Mouse (Mus musculus) thymus, adult 18-20 months (tissue): ENCODE results near the gene Cox7a2.

Experiments used
- DNase-seq, 2 experiments: peaks; one replicate each; pipeline ENCODE4 v3.0.0; 2022; ENCODE audit warnings: mixed read lengths in 2 of 2

The Cox7a2 gene

GRCm38 (mm10) chr9:79759385-79760005, at the start of gene Cox7a2:
TSS of gene Cox7a2 (minus strand) at chr9:79759878.
- peak; percentile 89 to 94 for DNase-seq

- DNase-seq, result no peak
These were observed 49.7 kb upstream of the Cox7a2 start for GRCm38 (mm10) chr9:79809411-79809810.

DNA sequence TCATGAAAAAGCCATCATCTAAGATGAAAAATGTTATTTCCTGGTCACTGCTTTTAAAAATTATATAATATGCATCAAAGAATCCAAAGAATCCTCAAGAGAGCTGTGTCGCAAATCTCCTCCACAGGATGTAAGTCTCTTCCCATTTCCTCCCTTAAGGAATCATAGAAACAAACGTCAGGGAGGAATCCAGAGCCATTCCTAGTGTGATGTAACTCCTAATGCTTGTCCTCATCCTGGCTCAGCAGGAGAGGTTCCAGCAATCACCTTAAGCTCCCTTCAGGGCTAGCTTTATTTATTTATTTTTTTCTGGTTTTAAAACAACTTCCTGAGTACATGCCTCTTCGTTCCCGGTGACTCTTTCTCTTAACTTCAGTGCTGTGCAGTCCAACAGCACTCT, 47.5 kb upstream of the Cox7a2 start:
- no peak for DNase-seq

DNA sequence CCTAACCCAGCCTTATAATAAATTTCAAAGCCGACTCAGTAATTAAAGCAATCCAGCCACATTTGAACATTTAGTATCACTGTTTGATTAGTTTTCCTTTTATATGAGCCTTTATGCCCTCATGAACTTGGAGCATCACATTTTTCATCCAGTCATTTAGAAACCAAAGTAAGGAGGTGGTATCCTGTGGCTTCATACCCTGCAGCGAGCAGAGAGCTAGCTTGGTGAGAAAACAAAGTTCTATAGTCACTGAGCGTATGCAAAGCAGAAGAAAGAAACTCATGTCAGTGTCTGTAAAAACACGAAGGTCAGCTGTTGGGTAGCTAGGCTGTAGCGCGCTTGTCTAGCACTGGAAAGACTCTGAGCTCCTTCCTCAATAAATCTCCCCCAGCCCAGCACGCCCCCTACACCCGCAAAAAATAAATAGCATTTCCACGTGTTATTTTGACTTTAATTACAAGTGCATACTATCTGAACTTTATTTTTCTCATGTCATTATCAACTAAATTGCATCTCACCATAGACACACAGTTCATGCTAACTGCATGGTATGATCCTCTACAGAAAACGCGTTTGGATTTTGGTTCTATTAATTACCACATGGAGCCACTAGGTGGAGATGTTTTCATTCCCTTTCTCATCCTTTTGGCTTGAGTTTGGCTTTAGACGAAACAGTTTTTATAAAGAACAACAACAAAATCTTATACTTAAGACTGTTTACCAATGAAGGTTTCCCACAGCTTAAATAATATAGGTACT, 46.8 kb upstream of the Cox7a2 start:
- DNase-seq, result no peak

DNA sequence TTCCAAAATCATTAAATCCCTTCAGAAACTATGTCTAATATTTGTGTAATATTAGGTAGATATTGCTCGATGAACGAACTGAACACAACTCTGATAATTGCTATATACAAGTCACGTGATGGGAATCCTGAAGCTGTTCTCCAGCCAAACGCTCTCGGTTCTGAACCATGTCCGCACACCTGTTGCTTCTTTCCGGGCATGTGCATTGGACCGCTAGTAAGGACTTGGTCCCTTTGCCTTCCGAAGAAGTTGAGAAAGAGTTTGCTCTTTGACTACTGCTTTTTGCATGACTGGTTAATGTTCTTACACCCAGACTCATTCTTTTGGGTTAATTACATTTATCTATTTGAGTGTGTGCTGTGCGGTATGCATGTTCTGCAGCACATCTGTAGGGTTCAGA, 45.7 kb upstream of the Cox7a2 start:
- DNase-seq, result no peak

DNA sequence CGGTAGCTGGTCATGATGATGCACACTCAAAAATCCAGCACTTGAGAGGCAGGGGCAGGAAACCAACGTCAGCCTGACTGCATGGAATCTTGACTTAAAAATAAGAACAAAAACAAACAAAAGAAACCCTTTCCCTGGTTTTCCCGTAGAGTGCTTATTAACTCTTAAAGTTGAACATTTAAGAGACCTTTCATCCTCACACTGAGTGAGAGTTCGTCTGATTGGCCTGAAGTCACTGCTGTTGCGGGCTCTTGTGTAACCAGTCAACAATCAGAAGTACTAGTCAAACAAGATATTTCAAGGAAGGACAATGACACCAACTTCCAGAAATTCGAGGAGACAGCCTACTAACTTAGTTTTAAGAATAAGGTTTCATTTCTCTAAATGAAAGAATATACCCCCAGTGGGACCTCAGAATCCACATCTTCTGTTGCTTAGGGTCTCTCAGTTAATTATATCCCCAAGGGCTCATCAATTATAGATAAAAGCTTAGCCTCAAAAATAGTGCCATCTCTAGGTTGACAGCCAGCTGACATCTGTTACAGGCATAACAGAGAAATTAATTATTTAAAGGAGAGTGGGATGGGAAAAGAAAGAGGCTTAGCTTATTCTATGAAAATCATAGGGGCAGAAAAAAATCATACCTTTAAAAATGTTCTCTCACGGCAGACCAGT, 36.9 kb upstream of the Cox7a2 start:
- no peak for DNase-seq

DNA sequence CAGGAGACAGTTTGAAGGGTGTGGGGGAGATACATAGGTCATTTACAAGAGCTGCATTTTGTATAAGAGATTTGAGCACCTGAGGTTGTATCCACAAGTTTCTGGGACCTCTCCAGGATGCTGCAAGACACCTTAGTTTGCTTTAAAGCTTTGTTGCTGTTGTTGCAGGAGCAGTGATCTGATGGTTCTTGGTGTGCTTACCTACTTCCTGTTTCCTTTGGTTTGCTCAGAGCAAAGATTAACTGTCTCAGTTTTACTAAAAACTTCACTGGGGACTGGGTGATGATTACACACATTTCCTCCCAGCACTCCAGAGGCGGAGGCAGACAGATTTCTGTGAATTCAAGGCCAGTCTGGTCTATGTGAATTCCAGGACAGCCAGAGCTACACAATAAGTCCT, 35.4 kb upstream of the Cox7a2 start:
- DNase-seq, result no peak

DNA sequence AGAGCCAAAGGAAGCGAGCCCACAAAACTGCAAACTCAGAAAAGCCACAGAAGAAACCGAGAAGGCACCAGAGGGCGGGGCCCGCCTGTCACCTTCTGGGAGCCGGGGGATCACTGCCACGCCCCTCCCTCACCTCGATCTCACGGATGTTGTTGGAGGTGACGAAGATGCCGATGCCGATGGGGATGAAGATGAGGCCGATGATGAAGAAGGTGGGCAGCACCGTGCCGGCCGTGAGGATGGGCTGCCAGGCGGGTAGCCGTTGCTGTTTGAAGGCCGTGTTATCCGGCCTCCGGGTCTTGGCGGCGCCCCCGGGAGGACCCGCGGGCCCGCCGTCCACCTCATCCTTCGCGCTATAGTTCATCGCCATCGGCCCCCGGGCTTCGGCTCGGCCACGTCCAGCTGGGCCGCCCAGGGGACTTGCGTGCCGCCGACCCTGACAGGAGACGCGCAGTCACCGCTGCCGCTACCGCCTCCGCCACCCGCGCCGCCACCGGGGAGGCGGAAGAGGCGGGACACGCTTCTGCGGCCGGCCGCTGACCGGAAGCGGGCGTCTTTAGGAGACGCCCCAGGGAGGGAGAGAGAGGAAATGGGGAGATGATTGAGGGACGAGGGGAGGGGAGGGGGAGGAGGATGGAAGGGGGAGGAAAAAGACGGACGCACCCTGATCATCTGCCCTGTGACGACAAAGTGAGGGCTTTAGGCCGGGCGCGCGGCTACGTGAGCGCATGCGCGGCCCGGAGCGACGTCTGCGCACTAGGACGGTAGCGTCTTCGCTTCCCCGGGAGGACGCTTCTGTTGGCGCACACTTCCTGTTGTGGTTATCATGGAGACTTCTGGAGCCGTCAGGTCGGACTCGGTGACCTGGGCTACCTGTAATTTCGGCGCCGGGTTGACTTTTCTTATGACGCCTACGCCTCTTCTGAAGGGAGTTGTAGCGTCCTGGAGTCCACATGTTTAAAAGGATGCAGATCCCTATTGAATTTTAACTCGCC, 33.5 kb upstream of the Cox7a2 start, which contains the start of gene Tmem30a:
Tmem30a (minus strand) TSS at position 667 of the 995 bp plus-strand sequence.
- DNase-seq, result peak; percentile 83 to 84

GRCm38 (mm10) chr9:79785794-79786085, 26.1 kb upstream of the Cox7a2 start:
- DNase-seq, result no peak

DNA sequence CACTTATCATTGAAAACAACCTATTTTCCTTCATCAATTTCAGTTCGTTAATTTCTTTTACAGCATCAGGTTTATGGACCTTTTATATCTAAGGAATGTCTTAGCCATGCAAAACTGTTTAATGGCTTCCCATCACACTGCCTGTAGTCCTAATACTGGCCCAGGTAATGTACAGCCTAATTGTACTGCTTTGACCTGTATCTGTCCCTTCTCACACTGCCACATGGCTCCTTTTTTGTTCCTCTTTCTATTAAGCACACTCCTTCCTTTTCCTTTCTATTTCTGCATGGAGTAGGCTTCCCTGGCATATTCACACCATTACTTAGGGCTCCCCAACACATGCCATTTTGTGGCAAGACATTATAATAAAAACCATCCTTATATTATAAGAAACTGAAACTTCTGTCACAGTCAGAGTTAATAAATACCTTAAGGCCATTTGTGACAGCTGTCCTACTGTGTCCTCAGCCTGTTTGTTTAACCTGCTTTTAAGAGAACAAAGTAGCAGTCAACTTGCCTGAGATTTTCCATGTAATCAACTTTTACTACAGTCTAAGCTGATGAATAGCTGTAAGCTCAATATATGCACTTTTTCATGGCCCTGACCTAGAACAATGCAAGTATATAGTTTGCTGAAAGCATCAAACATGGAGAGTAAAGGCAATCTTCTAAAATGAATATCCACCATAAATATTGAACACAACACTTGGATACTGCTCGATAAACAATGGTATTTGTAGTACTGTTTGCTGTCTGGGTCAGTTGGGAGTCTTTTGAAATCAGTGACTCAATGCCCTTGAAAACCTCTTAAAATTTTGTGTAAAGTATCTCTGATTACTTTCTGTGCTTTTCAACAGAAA, 25.5 kb upstream of the Cox7a2 start:
- DNase-seq, result no peak

- DNase-seq, result no peak
These were observed 24.8 kb upstream of the Cox7a2 start for GRCm38 (mm10) chr9:79784439-79784838.

- DNase-seq, result no peak
These were observed 19.7 kb upstream of the Cox7a2 start for GRCm38 (mm10) chr9:79779354-79779753.

DNA sequence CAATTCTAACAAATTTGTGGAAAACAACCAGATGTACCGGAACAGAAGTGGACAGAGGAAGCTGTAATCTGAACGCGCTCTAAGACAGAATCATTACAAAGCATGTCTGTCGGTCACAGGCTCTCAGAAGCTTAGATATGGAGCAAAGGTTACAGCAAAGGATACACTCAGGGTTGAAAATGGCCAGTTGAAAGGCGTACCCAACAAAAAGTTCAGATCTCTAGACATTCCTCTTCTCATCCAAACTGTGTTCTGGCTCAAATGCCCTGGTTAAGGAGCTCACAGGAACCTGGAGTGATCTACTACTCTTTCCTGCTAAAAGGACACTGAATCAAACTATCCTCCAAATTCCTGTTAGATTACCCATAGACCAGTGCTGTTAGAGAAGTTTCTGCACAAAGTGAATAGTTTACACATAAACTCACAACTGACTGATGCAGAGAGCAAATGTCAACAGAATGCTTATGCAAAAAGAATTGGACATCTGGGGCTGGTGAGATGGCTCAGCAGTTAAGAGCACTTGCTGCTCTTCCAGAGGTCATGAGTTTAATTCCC, 7.4 kb upstream of the Cox7a2 start:
- no peak for DNase-seq

- no peak for DNase-seq
These were observed 5.7 kb upstream of the Cox7a2 start for GRCm38 (mm10) chr9:79765329-79765728.

- DNase-seq, result no peak
These were observed 2.8 kb upstream of the Cox7a2 start for GRCm38 (mm10) chr9:79762519-79762918.

DNA sequence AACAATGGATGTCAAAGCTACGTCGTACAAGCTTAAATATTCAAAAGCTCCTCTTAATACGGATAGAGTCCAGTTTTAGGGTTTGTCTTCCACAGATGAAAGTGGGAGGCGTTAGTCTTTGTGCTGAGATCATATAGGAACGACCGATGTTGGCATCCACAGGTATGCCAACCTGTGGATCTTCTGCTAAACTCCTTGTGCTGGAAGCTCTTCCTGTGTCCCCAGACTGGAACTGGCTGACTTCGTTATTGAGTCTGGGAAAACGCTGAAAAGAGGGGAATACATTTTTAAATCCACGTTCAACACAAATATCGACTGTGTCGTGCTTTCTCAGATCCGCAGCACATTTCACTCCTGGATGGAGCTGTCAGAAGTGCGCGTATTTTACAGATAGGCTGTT, 398 bp upstream of the Cox7a2 start:
- DNase-seq, result no peak

DNA sequence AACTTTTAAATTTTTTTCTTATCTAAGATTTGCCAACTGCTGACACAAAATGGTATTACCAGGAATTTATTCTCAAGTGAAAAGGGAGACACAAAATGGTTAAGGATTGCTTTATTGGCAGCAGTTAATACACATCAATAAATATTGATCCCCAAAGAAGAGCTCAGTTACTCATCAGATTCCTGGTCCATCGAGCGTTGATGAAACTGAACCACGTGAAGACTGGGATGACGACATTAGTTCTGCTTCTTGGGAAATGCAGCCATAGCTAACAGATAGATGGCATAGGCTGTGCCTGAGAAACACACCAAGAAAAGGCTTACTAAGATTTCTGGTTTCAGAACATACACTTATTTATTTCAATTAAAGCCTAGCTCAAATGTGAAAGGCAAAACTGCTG, 4.4 kb downstream of the Cox7a2 start:
- DNase-seq, result no peak

GRCm38 (mm10) chr9:79751846-79752245, 7.8 kb downstream of the Cox7a2 start:
- DNase-seq, result no peak

DNA sequence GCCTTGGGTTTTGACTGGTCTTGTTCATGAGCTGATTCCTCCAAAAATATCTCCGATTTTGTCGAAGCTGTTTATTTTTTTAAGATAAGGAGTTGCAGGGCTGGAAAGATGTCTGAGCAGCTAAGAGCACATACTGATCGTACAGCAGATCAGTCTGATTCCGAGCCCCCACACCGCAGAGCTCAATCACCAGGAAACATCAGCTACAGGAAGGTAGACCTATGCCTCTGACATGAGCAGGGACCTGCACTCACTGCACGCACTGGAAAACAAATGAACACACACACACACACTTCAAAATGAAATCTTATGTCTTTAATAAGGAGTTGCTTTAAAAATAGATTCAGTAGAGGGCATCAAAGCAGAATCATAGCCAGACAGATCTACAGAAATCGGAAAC, 9.0 kb downstream of the Cox7a2 start:
- no peak for DNase-seq

- DNase-seq, result no peak
These were observed 14.6 kb downstream of the Cox7a2 start for GRCm38 (mm10) chr9:79745036-79745435.

- no peak for DNase-seq
These were observed 24.1 kb downstream of the Cox7a2 start for GRCm38 (mm10) chr9:79735608-79736007.

DNA sequence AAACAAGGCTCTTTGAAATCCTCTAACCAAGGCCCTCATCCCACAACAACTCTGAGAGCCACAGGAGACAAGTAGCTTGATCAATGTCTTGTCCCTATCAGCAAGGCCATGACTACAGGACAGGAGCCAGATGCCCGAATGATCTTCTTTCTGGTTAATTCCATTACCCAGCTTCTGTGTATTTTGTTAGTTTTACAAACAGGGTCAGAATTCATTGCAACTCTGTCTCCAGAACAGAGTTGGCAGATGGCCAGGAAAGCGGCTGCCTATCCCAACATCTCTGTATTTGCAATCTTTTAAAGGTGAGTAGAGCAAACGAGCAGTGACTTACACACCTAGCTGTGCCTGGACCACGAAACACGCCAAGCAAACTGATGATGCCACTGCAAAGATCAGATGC, 29.4 kb downstream of the Cox7a2 start:
- no peak for DNase-seq
